Comparison of ENCODE assay signal across 8 mouse cellular contexts in the genomic region with DNA sequence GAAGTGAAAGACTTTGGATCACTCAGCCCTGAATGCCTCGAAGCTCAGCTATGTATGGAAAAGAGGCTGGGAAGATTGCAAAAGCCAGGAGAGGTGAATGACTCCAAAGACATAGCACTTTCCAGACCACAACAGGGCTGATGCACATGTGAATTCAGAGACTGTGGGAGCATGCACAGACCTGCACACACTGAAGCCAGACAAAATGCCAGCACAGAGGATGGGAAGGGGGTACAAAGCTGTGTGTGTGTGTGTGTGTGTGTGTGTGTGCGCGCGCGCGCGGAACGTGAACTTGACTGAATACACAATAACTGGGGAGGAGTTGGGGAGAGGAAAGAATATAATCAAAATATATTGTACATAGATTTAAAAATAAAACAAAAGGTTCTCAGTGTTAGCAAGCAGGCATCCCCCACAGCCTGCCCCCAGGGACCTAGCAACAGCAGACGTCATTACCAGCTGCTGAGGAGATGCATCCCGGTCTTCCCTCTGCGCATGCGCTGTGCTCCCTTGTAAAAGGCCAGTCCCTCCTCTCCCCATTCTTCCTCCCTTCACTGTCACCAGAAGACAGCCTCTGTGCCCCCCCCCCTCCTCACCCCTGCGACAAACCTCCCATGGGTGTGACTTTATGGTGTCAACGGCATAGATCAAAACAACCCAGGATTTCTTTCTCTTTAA.
DNase-seq lines count a peak whose midpoint lies in the region; ATAC-seq and TF ChIP-seq lines count a peak whose summit lies in the region.

No protein-coding gene starts in this region.

- TF ChIP-seq CTCF in gastrocnemius, adult 2 months (IDR thresholded peaks at IDR 0.05) = no peak
- TF ChIP-seq CTCF in testis, adult 2 months (IDR thresholded peaks at IDR 0.05; ENCODE audit: control insufficient read depth, insufficient read depth, insufficient replicate concordance, low read depth, low read length) = no peak

- 73% methylated on average over 14 of the region's 14 CpGs for WGBS in heart, embryonic 12.5 days

- no peak overlapping the region for H3K4me3 ChIP-seq in heart, embryonic 12.5 days
- peak overlapping the region; percentile 58 for H3K4me3 ChIP-seq in gastrocnemius, adult 2 months
- peak overlapping the region; percentile 37; the same call in 1 of the 2 replicates for H3K4me3 ChIP-seq in testis, adult 2 months (ENCODE audit: control insufficient read depth, low read depth, low read length)

- ATAC-seq in heart, embryonic 12.5 days (ENCODE audit: insufficient number of reproducible peaks, low FRiP score) = no peak

- no peak overlapping the region for H3K4me2 ChIP-seq in heart, embryonic 12.5 days

- intact Hi-C loops in gastrocnemius, adult 2 months (cut with DNase I) = no loop called here
- intact Hi-C loops in left cerebral cortex, postnatal 25 days (cut with DNase I) = no loop called here

- H3K9me3 ChIP-seq in heart, embryonic 12.5 days (replicated peaks) = no peaks in the 10 kb centered on the region

- no peak overlapping the region for H3K27ac ChIP-seq in heart, embryonic 12.5 days (ENCODE audit: poor library complexity, severe bottlenecking)
- peak overlapping the region; percentile 68; the same call in 1 of the 2 replicates for H3K27ac ChIP-seq in gastrocnemius, adult 2 months
- H3K27ac ChIP-seq in testis, adult 2 months (ENCODE audit: control insufficient read depth, insufficient read depth, low read depth, low read length) = no peak overlapping the region

- no peaks in the 10 kb centered on the region for H3K27me3 ChIP-seq in heart, embryonic 12.5 days (replicated peaks)
- H3K27me3 ChIP-seq in testis, adult 2 months (ENCODE audit: control insufficient read depth, insufficient read depth, low read length) = no peaks in the 10 kb centered on the region

- H3K9ac ChIP-seq in heart, embryonic 12.5 days = no peak overlapping the region

- peak; percentile 83 to 86 for DNase-seq in heart, adult 18-20 months
- DNase-seq in adrenal gland, adult (ENCODE audit: inconsistent age in 2 of 2, low spot score in 1 of 2) = peak; percentile 58 to 66
- peak; percentile 86 for DNase-seq in gastrocnemius, adult 2 months
- peak; percentile 33 to 44 for DNase-seq in kidney, adult 8-10 months
- DNase-seq in left cerebral cortex, postnatal 25 days (ENCODE audit: low spot score in 2 of 2) = peak; percentile 27 to 31
- no peak for DNase-seq in cerebellum, adult 18-20 months

- no peak for TF ChIP-seq POLR2A in testis, adult 2 months (IDR thresholded peaks at IDR 0.05; ENCODE audit: control insufficient read depth, low read depth, low read length)

- H3K36me3 ChIP-seq in heart, embryonic 12.5 days = no peaks in the 10 kb centered on the region
- H3K36me3 ChIP-seq in testis, adult 2 months (ENCODE audit: control insufficient read depth, insufficient read depth, low read length) = no peaks in the 10 kb centered on the region

- no peaks in the 10 kb centered on the region for H3K4me1 ChIP-seq in heart, embryonic 12.5 days (replicated peaks)
- peaks cover 5% of the 10 kb centered on the region for H3K4me1 ChIP-seq in testis, adult 2 months (ENCODE audit: control insufficient read depth, insufficient read depth, low read length)

Comparison
In these comparisons a context has a peak if more than half of its experiments do, and no peak if none do; other contexts are left out.
1. DNase-seq: peak in heart, adult 18-20 months (2 of 2), adrenal gland, adult (2 of 2), gastrocnemius, adult 2 months (single experiment), kidney, adult 8-10 months (2 of 2) and left cerebral cortex, postnatal 25 days (2 of 2); none in cerebellum, adult 18-20 months (0 of 2).